Mouse (Mus musculus): ENCODE data around the gene Coa3.
"Not testable (repeated sequence)": the region's sequence is repeated elsewhere in the genome, so short reads cannot be mapped to it uniquely, and the experiment has no call there.

Gene Coa3

GRCm38 (mm10) chr11:101278223-101279192, at the start of gene Coa3, which contains the start of gene Cntd1:
Gene Coa3 (minus strand): TSS chr11:101279114.
Gene Cntd1 (plus strand): TSS chr11:101279012.
- DNase-seq (ENCODE audit: extremely low spot score) = peak; percentile 88

DNA sequence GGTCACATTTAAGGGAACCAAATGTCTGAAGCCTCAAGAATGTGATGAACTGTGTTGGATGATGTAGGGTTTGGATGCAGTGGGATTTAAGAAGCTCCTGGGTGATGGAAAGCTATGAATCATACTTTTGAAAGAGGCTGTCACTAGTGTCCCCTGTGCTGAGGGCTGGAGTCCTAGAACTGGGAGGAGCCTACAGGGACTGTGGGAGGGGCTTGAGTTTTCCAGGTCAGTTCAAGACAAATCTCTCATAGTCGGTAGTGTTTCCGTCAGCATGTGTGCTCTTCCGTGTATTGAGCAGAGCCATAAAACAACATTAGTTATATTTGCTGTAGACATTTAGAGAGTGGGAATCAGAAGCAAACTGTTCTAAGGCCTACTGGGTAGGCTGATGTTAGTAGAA, 48.4 kb upstream of the Coa3 start:
- no peak for DNase-seq (ENCODE audit: extremely low spot score)

GRCm38 (mm10) chr11:101326147-101326546, 47.2 kb upstream of the Coa3 start:
- DNase-seq (ENCODE audit: extremely low spot score) = no peak

GRCm38 (mm10) chr11:101325201-101325600, 46.3 kb upstream of the Coa3 start:
- DNase-seq (ENCODE audit: extremely low spot score) = not testable (repeated sequence)

DNA sequence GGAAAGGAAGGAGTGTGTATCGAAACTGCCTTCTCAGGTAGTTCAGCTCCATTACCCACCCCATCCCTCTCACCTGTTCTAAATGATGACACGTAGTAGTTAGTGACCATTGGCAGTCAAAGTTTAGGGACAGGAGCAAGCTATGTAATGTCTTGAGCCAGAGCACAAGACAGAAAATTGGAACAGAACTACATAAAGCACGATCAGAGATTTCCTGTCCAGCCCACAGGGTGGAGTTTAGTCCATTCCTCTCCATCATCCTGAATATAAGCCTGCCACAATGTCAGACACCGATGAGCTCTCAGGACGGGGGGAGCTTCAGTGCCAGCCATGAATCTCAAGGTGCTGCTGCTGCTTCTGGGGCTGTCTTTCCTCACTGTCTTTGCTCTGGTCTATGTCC, 45.8 kb upstream of the Coa3 start, which contains the start of gene Aoc2:
TSS of gene Aoc2 (plus strand) at position 301 of the 400 bp plus-strand sequence.
- DNase-seq (ENCODE audit: extremely low spot score) = no peak

- DNase-seq (ENCODE audit: extremely low spot score) = peak; percentile 63
Observed at GRCm38 (mm10) chr11:101323609-101324008, 44.7 kb upstream of the Coa3 start.

DNA sequence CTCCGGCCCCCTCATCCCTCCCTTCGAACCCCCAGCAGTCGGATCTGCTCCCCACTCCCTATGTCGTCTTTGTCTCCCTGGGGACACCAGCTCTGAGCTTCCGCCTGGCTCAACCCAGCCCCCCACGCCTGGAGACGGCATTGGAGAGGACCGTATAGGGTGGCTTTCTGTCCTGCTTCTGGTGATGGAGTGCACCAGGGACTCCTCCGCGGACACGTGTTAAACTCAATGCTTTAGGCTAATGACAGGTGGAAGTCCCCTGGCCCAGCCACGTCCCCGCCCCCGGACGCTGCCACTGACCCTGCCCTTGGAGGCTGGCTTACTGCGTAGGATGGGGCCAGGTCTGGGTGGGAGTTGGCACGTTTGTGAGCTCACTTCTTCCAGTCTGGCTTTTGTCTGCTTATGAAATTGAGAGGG, 37.6 kb upstream of the Coa3 start:
- peak; percentile 27 for DNase-seq (ENCODE audit: extremely low spot score)

GRCm38 (mm10) chr11:101315665-101316500, 37.0 kb upstream of the Coa3 start, which contains the start of gene Psme3:
Gene Psme3 (plus strand): TSS chr11:101316213.
- peak; percentile 95 for DNase-seq (ENCODE audit: extremely low spot score)

- no peak for DNase-seq (ENCODE audit: extremely low spot score)
Observed at GRCm38 (mm10) chr11:101315082-101315650, 36.3 kb upstream of the Coa3 start.

DNA sequence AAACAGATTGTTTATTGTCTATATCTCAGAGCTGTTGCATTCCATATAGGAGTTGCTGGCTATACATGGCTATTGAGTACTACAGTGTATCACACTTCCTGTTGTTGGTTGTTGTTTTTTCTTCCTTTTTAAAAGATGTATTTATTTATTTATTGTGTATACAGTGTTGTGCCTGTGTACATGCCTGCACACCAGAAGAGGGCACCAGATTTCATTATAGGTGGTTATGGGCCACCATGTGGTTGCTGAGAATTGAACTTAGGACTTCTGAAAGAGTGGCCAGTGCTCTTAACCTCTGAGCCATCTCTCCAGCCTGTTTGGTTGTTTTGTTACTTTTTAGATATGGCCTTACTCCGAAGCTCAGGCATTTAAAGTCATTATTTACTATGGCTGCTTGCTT, 35.7 kb upstream of the Coa3 start:
- no peak for DNase-seq (ENCODE audit: extremely low spot score)

- DNase-seq (ENCODE audit: extremely low spot score) = no peak
Observed at GRCm38 (mm10) chr11:101312150-101312549, 33.2 kb upstream of the Coa3 start.

- no peak for DNase-seq (ENCODE audit: extremely low spot score)
Observed at GRCm38 (mm10) chr11:101311083-101311482, 32.2 kb upstream of the Coa3 start.

GRCm38 (mm10) chr11:101307744-101308143, 28.8 kb upstream of the Coa3 start:
- no peak for DNase-seq (ENCODE audit: extremely low spot score)

- DNase-seq (ENCODE audit: extremely low spot score) = peak; percentile 95
Observed at GRCm38 (mm10) chr11:101302004-101302798, 23.3 kb upstream of the Coa3 start, which contains the start of gene Becn1. Gene Becn1 (minus strand): TSS chr11:101302286.

DNA sequence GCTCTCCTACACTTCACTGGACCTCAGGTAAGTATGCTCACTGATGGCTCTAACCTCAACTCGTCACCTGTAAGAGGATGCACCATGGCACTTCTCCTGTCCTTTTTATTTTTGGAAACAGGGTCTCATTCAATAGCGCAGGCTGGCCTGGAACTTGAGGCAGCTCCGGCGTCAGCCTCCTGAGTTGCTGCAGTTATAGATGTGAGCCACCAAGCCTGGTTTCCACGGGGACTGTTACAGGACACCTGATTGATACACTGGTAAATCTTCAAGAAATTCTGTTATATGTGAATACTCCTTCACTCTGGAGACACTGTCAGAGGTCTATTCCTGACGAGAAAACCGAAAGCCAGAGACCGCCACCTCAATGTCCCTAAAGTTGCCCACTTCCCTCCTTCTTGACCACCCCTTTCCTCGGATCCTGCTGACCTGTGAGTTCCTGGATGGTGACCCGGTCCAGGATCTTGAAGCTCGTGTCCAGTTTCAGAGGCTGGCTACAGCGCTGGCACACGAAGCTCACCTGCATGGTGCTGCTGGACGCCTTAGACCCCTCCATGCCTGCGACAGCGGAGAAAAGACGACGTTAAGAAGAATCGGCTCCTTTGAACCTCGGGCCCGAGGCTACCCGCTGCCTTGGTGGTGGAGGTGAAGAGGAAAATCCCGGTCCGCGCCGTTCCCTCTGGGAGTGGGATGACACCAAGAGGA, 22.5 kb upstream of the Coa3 start:
- no peak for DNase-seq (ENCODE audit: extremely low spot score)

- DNase-seq (ENCODE audit: extremely low spot score) = no peak
Observed at GRCm38 (mm10) chr11:101300881-101301280, 22.0 kb upstream of the Coa3 start.

GRCm38 (mm10) chr11:101295191-101295590, 16.3 kb upstream of the Coa3 start:
- no peak for DNase-seq (ENCODE audit: extremely low spot score)

DNA sequence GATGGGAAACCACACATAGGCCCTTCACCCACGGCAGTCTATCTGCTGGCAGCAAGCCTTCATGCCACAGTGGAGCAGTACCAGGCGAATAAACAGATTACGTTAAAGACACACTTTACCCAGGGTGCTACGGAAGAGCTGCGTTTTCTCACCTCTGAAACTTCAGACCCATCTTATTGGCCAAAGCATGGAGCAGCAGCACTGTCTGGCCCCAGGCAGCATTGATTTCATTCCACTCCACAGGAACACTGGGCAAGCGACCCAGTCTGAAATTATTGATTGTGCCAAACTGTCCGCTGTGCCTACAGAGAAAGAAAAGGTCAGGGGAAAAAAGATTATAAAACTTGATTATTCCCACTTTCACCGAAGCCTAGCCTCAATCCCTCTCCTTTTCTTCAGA, 12.3 kb upstream of the Coa3 start:
- no peak for DNase-seq (ENCODE audit: extremely low spot score)

GRCm38 (mm10) chr11:101287306-101287705, 8.4 kb upstream of the Coa3 start:
- DNase-seq (ENCODE audit: extremely low spot score) = no peak

DNA sequence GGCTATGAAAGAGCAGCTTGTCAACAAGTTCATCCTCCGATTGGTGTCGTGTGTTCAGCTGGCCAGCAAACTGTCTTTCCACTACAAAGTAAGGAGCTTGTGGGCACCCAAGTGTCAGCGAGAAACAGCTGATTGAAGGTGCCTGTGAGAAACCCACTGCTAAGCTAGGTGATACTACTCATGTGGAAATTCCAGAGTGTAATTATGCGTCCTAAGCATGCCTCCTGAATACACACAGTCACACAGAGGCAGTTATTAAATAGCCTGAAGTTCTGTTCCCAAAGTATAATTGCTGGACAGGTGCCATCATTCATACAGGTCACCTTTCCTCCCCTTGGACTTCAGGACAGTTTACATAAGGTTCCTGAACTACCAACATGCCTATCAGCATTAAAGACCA, 4.9 kb upstream of the Coa3 start:
- no peak for DNase-seq (ENCODE audit: extremely low spot score)

Data from embryo, embryonic 9.5 days (tissue).